Mouse (Mus musculus) heart, adult 2 months (tissue): ENCODE measurements at regions not wholly inside any gene's neighbourhood (a gene's known extent, or its start where the extent isn't known, plus 50 kb on each side); places are given as distances from the start of the nearest gene placed in this dataset.

ENCODE experiments used
- CTCF ChIP-seq: fragments of 200-600 bp; IDR thresholded peaks from 2 replicates; pipeline ENCODE4 v1.8.1; 2022; ENCODE audit warnings: antibody characterized with exemption, mild to moderate bottlenecking, moderate library complexity
- EP300 ChIP-seq: fragments of 200-500 bp; IDR thresholded peaks from 2 replicates; pipeline ENCODE4 v1.6.1; 2011; ENCODE audit warnings: low read depth, low read length, control low read depth; ENCODE audit not compliant: insufficient read depth

DNA sequence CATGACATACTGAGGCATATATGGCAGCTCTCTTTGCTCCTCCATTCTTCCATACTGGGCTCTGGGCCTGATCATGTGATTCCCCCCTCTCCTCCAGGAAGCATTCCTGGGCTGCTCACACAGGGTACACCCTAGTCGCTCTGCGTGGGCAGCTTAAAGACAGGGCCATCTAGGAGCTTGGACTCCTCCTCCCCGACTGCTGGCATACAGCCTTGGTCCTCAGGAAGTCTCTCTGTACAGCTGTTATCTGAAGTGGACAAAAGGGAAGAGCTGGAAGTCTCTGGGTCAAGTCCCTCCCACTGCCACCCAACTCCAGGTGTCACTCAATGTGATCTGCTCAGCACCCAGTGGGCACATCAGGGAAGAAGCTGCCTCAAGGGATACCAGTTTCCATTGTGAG is 102.6 kb upstream of the Zfp618 start:
- TF ChIP-seq EP300: no peak
- TF ChIP-seq CTCF: no peak
